Mouse (Mus musculus) effector memory CD4-positive, alpha-beta T cell, adult 5 months (primary cell): ENCODE data around the gene B3gnt8. TPM values are rescaled to one million over a fixed set of nuclear protein-coding genes. Genes with fewer than 3 reads are reported as not detected.

Experiments used
- polyA plus RNA-seq: library from polyadenylated mRNA; unstranded; fragments of 100-300 nt; shearing (Covaris generic); gene quantifications from one replicate; pipeline ENCODE4 v1.2.1, GENCODE M21; 2017

Gene B3gnt8
- 0.20 TPM for polyA plus RNA-seq

GRCm38 (mm10) chr7:25626509-25627430 lies at the start of gene B3gnt8:
TSS of gene B3gnt8 (plus strand) at chr7:25626654.

DNA sequence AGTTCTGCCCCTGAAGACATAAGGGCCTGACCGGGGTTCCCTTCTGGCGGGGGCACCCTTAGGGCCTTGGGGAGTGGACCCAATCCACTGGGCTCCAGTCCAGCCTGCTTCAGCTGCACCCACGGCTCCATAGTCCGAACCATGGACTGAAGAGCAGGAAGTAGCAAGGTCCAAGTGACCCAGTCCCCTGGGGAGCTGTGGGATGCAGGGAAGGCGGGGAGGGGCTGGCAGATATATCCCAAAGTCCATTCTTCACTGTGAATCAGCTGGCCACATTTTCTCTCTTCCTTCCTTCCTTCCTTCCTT lies 10.8 kb upstream of the B3gnt8 start, which contains the start of gene Erich4:
Erich4 (minus strand) TSS at position 187 of the 306 bp plus-strand sequence.

GRCm38 (mm10) chr7:25618865-25619721 lies 7.4 kb upstream of the B3gnt8 start, which contains the start of gene Dmac2:
TSS of gene Dmac2 (plus strand) at chr7:25619414.

GRCm38 (mm10) chr7:25658657-25659472 lies 32.4 kb downstream of the B3gnt8 start, which contains the start of the genes Bckdha and Exosc5:
TSS of gene Bckdha (minus strand) at chr7:25658981.
TSS of gene Exosc5 (plus strand) at chr7:25659164.

DNA sequence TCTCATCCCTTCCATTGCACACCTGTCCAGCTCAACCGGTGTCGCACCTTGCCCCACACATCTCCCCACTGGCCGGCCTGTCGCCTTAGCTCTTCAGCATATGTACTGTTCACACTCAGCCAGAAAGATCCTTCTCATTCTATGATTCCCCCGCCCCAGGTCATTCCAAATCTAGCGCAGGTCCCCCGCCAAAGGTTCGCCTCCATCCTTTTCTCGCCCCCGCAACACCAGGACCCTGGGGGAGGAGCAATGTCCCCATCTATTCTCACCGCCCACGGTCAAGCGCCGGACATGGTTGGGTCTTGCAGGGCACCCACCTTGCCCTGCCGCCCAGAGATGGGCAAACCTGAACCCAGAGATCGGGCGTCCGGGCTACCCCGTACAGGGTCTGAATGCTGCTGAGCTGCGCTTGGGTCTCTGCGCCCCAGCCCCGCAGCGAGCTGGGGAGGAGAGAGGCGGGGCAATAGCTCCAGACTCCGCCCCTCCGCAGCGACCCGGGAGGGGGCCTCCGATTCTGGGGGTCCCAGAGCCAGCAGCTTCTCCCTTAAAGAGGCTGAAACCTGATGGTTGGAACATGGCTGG lies 48.4 kb downstream of the B3gnt8 start, which contains the start of gene Tmem91:
Tmem91 (minus strand) TSS at position 448 of the 582 bp plus-strand sequence.

DNA sequence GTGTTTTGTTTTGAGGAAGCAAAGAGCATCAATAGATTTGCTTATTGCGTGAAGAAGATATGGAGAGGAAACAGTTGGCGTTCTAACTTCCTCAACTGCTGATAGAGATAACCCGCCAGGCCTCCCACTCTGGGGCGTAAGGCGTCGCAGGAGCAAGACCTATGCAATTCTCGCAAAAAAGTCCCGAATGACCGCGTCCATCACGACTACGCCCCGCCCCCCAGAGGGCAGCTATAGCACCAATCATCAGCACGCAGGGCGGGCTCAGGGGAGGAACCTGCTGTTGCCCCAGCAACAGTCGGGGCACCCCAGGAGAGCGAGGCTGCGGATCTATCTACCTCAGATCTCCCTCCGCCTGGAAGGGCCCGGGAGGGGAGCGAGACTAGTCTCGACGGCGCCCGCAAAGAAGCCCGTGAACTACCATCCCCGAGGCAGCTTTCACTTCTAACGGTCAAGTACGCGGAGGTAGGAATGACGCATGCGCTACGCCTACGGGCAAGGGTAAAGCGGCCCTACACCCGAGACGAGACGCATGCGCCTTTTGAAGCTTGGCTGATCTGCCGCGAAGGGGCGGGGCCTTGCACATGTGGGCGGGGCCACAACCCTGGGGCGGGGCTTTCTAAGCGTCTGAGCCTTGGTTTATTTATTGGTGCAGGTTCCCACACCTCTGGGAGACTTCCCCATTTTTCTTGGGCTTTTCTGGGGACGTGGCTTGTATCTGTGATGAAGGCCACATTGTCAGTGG lies 54.2 kb downstream of the B3gnt8 start, which contains the start of gene B9d2:
B9d2 (plus strand) TSS at position 267 of the 745 bp plus-strand sequence.

Other genes starting within 250 kb of the B3gnt8 start
- 6.0 TPM for gene Lipe, start 227.9 kb upstream of the B3gnt8 start, polyA plus RNA-seq
- not detected for gene Cxcl17, start 213.8 kb upstream of the B3gnt8 start, polyA plus RNA-seq
- 0.11 TPM for gene Ceacam1, start 149.1 kb upstream of the B3gnt8 start, polyA plus RNA-seq
- not detected for gene Ceacam2, start 86.8 kb upstream of the B3gnt8 start, polyA plus RNA-seq
- not detected for gene Erich4, start 10.8 kb upstream of the B3gnt8 start, polyA plus RNA-seq
- 67.3 TPM for gene Dmac2, start 7.2 kb upstream of the B3gnt8 start, polyA plus RNA-seq
- gene Bckdha, start 32.3 kb downstream of the B3gnt8 start, polyA plus RNA-seq = 36.8 TPM
- 52.9 TPM for gene Exosc5, start 32.5 kb downstream of the B3gnt8 start, polyA plus RNA-seq
- 0.84 TPM for gene Tmem91, start 48.5 kb downstream of the B3gnt8 start, polyA plus RNA-seq
- gene B9d2, start 54.1 kb downstream of the B3gnt8 start, polyA plus RNA-seq = 55.6 TPM
- gene Tgfb1, start 60.3 kb downstream of the B3gnt8 start, polyA plus RNA-seq = 181 TPM
- gene Ccdc97, start 92.4 kb downstream of the B3gnt8 start, polyA plus RNA-seq = 52.7 TPM
- gene Hnrnpul1, start 128.1 kb downstream of the B3gnt8 start, polyA plus RNA-seq = 97.6 TPM
- 3.6 TPM for gene Axl, start 162.1 kb downstream of the B3gnt8 start, polyA plus RNA-seq
- 10.5 TPM for gene Cyp2s1, start 190.3 kb downstream of the B3gnt8 start, polyA plus RNA-seq